Mouse (Mus musculus) c-Kit-negative CD71-positive TER-119-positive erythroid progenitor cells, embryonic 14.5 days (primary cell): Measurements from ENCODE around the gene Tcf7l1.

Experiments used
- DNase-seq: peaks from one replicate; pipeline ENCODE4 v3.0.0-alpha.2; 2013; ENCODE audit warnings: low read depth, low spot score

Gene Tcf7l1

GRCm38 (mm10) chr6:72597083-72597874, 191.8 kb downstream of the Tcf7l1 start:
- no peak for DNase-seq

- DNase-seq, result no peak
Observed at GRCm38 (mm10) chr6:72593914-72594313, 195.1 kb downstream of the Tcf7l1 start.

- DNase-seq, result no peak
Observed at GRCm38 (mm10) chr6:72593011-72593803, 195.8 kb downstream of the Tcf7l1 start.

GRCm38 (mm10) chr6:72590111-72590510, 198.9 kb downstream of the Tcf7l1 start:
- DNase-seq, result no peak

GRCm38 (mm10) chr6:72588307-72588706, 200.7 kb downstream of the Tcf7l1 start:
- no peak for DNase-seq

- DNase-seq, result no peak
Observed at GRCm38 (mm10) chr6:72586701-72587100, 202.4 kb downstream of the Tcf7l1 start.

GRCm38 (mm10) chr6:72584154-72584553, 204.9 kb downstream of the Tcf7l1 start:
- DNase-seq, result no peak

GRCm38 (mm10) chr6:72583211-72583839, 205.7 kb downstream of the Tcf7l1 start:
- no peak for DNase-seq

- no peak for DNase-seq
Observed at GRCm38 (mm10) chr6:72581625-72582382, 207.2 kb downstream of the Tcf7l1 start.
